Mouse (Mus musculus) forebrain, embryonic 16.5 days (tissue): Measurements from ENCODE around the gene Mydgf. TPM values are rescaled to one million over a fixed set of nuclear protein-coding genes. Genes with fewer than 3 reads are reported as not detected.

Source experiments
- ATAC-seq: fragments of 200-750 bp; cut with Nextera tagmentation; 2 replicates; pipeline ENCODE4 v1.8.0; 2017; ENCODE audit warnings: mild to moderate bottlenecking, moderate library complexity
- H3K27ac ChIP-seq: fragments of 300-500 bp; sonication (generic); 2 replicates; pipeline ENCODE4 v1.5.1; 2014; ENCODE audit warnings: low read length, control low read depth
- H3K27me3 ChIP-seq: fragments of 300-500 bp; sonication (generic); replicated peaks from 2 replicates; pipeline ENCODE4 v1.6.1; 2014; ENCODE audit warnings: low read length; ENCODE audit not compliant: control insufficient read depth, insufficient read depth
- H3K36me3 ChIP-seq: fragments of 300-500 bp; sonication (generic); 2 replicates; pipeline ENCODE4 v1.6.1; 2014; ENCODE audit not compliant: control insufficient read depth, insufficient read depth
- H3K4me1 ChIP-seq: fragments of 300-500 bp; sonication (generic); replicated peaks from 2 replicates; pipeline ENCODE4 v1.6.1; 2014; ENCODE audit warnings: low read length; ENCODE audit not compliant: control insufficient read depth, insufficient read depth
- H3K4me2 ChIP-seq: fragments of 300-500 bp; sonication (generic); 2 replicates; pipeline ENCODE4 v1.6.1; 2014; ENCODE audit warnings: mild to moderate bottlenecking, low read length, control low read depth
- H3K4me3 ChIP-seq: fragments of 300-500 bp; sonication (generic); replicated peaks from 2 replicates; pipeline ENCODE4 v1.5.1; 2014; ENCODE audit warnings: mild to moderate bottlenecking, low read length, control low read depth
- H3K9ac ChIP-seq: fragments of 300-500 bp; sonication (generic); replicated peaks from 2 replicates; pipeline ENCODE4 v1.6.1; 2014; ENCODE audit warnings: low read depth, low read length, control low read depth
- H3K9me3 ChIP-seq: fragments of 300-500 bp; sonication (generic); 2 replicates; pipeline ENCODE4 v1.6.1; 2016; ENCODE audit warnings: low read length; ENCODE audit not compliant: control insufficient read depth
- whole genome bisulfite sequencing: fragments of 180-500 bp; shearing (Covaris S2); extraction: QIAGEN DNeasy Blood & Tissue Kit; methylation state at CpG from one replicate; pipeline ENCODE4 v1.1.7; 2014; 5-methylcytosine and 5-hydroxymethylcytosine counted together
- microRNA-seq: library from miRNA; unstranded; fragments of <30 nt; microRNA quantifications from one replicate; pipeline ENCODE4, GENCODE M21; 2017
- polyA plus RNA-seq: library from polyadenylated mRNA; unstranded; fragments of >200 nt; fragmentation: Nextera tagmentation; extraction: Ambion mirVana; gene quantifications from 2 replicates; pipeline ENCODE4 v1.2.1, GENCODE M21; 2015

Mydgf gene
- polyA plus RNA-seq, 1 experiment from 2014 or later: 63.8 TPM

DNA sequence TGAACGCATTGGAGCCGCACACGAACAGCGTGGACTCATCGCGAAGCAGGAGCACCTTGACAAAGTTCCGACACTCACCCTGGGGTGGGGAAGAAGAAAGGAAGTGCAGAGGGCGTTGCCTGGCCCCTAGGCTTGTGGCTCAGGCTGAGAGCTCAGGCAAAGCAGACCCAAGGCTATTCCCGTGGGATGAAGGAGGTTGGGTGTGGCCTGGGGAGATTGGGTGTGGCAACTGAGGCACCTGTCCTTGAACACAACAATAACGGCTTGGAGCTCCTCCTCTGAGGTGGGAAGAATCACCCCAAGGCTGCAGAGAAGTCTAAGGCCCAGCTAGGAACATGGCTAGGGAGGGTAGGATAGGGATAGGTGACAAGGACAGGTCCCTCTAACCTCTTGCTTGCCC, 52.6 kb downstream of the Mydgf start:
- no peak for ATAC-seq
- WGBS: 89% methylated on average over 10 of the region's 10 CpGs
- no peak overlapping the region for H3K4me2 ChIP-seq
- H3K27me3 ChIP-seq: no peaks in the 10 kb centered on the region
- no peak overlapping the region for H3K4me3 ChIP-seq
- no peak overlapping the region for H3K27ac ChIP-seq
- H3K4me1 ChIP-seq: peaks cover 13% of the 10 kb centered on the region
- peaks cover 7% of the 10 kb centered on the region; the same call in 1 of the 2 replicates for H3K36me3 ChIP-seq
- H3K9me3 ChIP-seq: no peaks in the 10 kb centered on the region
- no peak overlapping the region for H3K9ac ChIP-seq

DNA sequence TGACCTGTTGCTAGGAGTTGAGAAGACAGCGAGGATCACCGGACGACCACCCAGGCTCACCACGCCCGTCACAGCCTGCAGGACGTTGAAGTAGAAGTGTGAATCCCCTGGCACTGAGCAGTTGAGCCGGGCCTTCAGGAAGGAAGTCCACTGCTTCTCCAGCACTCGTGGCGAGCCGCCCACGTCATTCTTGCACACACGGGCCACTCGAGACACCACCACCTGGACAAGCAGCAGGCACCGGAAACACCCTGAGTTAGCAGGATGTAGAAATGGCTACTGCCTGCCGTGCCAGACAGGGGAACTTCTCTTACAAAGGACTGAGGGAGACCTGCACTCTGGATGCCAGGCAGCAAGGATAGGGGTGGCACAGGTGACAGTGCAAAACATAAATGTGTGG, 55.5 kb downstream of the Mydgf start:
- Histone ChIP-seq H3K4me1 (peaks cover 6% of the 10 kb centered on the region; the same call in 1 of the 2 replicates), H3K4me3 (no peak overlapping the region), H3K4me2 (no peak overlapping the region), H3K9ac (no peak overlapping the region), H3K27ac (no peak overlapping the region), H3K36me3 (peaks cover 16% of the 10 kb centered on the region), H3K27me3 (peaks cover 16% of the 10 kb centered on the region), H3K9me3 (peaks cover 2% of the 10 kb centered on the region; the same call in 1 of the 2 replicates)
- WGBS: 81% methylated on average over 15 of the region's 15 CpGs
- ATAC-seq: no peak

DNA sequence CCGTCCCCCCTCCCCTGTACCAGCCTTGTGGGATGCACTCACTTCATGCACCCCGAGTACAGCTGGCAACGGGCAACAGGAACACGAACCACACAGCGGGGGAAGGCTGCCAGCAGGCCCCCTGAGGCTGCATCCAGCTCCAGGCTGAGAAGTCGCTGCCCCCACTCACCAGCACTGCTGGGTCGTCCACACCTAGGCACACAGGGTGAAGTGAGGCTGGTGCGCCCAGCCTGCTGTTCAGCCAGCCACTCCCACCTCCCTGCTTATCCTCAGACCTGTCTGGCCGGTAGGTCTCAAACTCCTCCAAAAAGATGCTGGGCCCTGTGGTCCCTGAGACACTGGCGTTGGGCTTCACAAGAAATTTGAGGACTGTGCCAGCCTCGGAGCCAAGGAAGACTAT, 57.5 kb downstream of the Mydgf start:
- H3K36me3 ChIP-seq: peaks cover 22% of the 10 kb centered on the region
- no peak overlapping the region for H3K27ac ChIP-seq
- H3K9ac ChIP-seq: no peak overlapping the region
- no peak overlapping the region for H3K4me3 ChIP-seq
- no peak overlapping the region for H3K4me2 ChIP-seq
- peaks cover 13% of the 10 kb centered on the region for H3K9me3 ChIP-seq
- WGBS: 79% methylated on average over 11 of the region's 11 CpGs
- H3K4me1 ChIP-seq: peaks cover 3% of the 10 kb centered on the region; the same call in 1 of the 2 replicates
- peaks cover 33% of the 10 kb centered on the region for H3K27me3 ChIP-seq
- ATAC-seq: no peak

Small RNAs within 50 kb of the gene (microRNA-seq; reads per million reads assigned to microRNA genes)
- gene Gm44397: not detected

Other genes with a start within 250 kb of the Mydgf start
- 6.7 and 8.3 TPM in 2 replicates for gene Zfp119b, start 234.4 kb downstream of the Mydgf start, polyA plus RNA-seq
- gene Ebi3, start 231.3 kb downstream of the Mydgf start, polyA plus RNA-seq: 3.0 and 4.2 TPM in 2 replicates
- 26.8 and 27.0 TPM in 2 replicates for gene Yju2, start 224.8 kb downstream of the Mydgf start, polyA plus RNA-seq
- 98.2 and 129 TPM in 2 replicates for gene Shd, start 213.5 kb downstream of the Mydgf start, polyA plus RNA-seq
- 144 and 179 TPM in 2 replicates for gene Fsd1, start 197.4 kb downstream of the Mydgf start, polyA plus RNA-seq
- 5.5 and 6.6 TPM in 2 replicates for gene Stap2, start 178.3 kb downstream of the Mydgf start, polyA plus RNA-seq
- 152 and 157 TPM in 2 replicates for gene Mpnd, start 178.2 kb downstream of the Mydgf start, polyA plus RNA-seq
- gene Sh3gl1, start 147.3 kb downstream of the Mydgf start, polyA plus RNA-seq: 125 and 126 TPM in 2 replicates
- gene Chaf1a, start 143.5 kb downstream of the Mydgf start, polyA plus RNA-seq: 10.6 and 12.6 TPM in 2 replicates
- gene Ubxn6, start 108.9 kb downstream of the Mydgf start, polyA plus RNA-seq: 78.8 and 85.8 TPM in 2 replicates
- 151 and 158 TPM in 2 replicates for gene Hdgfl2, start 104.3 kb downstream of the Mydgf start, polyA plus RNA-seq
- 0.09 and 0.14 TPM in 2 replicates for gene Plin4, start 74.1 kb downstream of the Mydgf start, polyA plus RNA-seq
- gene Plin5, start 66.3 kb downstream of the Mydgf start, polyA plus RNA-seq: 0.67 and 1.4 TPM in 2 replicates
- 0.22 TPM in 1 of 2 replicates, not detected in the other for gene Lrg1, start 61.9 kb downstream of the Mydgf start, polyA plus RNA-seq
- gene Sema6b, start 43.6 kb downstream of the Mydgf start, polyA plus RNA-seq: 10.1 and 10.7 TPM in 2 replicates
- 10.1 and 10.2 TPM in 2 replicates for gene Tnfaip8l1, start 21.4 kb downstream of the Mydgf start, polyA plus RNA-seq
- gene Dpp9, start 35.0 kb upstream of the Mydgf start, polyA plus RNA-seq: 32.1 and 32.3 TPM in 2 replicates
- gene Fem1a, start 72.9 kb upstream of the Mydgf start, polyA plus RNA-seq: 23.4 and 24.5 TPM in 2 replicates
- gene Ticam1, start 92.9 kb upstream of the Mydgf start, polyA plus RNA-seq: 1.6 and 1.9 TPM in 2 replicates
- gene Plin3, start 109.0 kb upstream of the Mydgf start, polyA plus RNA-seq: 9.3 and 12.6 TPM in 2 replicates
- not detected in 2 replicates for gene Arrdc5, start 116.4 kb upstream of the Mydgf start, polyA plus RNA-seq
- 48.1 and 52.2 TPM in 2 replicates for gene Uhrf1, start 119.4 kb upstream of the Mydgf start, polyA plus RNA-seq
- 81.6 and 85.0 TPM in 2 replicates for gene Kdm4b, start 142.1 kb upstream of the Mydgf start, polyA plus RNA-seq